Mouse (Mus musculus) lung, embryonic 15.5 days (tissue): ENCODE measurements around the gene Ppm1d. TPM values are rescaled to one million over a fixed set of nuclear protein-coding genes. Genes with fewer than 3 reads are reported as not detected.

Source experiments
- ATAC-seq: fragments of 200-750 bp; cut with Nextera tagmentation; 2 replicates; pipeline ENCODE4 v1.8.0; 2017; ENCODE audit warnings: moderate number of reproducible peaks, borderline replicate concordance; ENCODE audit not compliant: low FRiP score, low TSS enrichment; ENCODE audit errors: extremely low read depth
- H3K27ac ChIP-seq: fragments of 300-500 bp; sonication (generic); 2 replicates; pipeline ENCODE4 v1.5.1; 2015; ENCODE audit warnings: moderate library complexity, mild to moderate bottlenecking, inconsistent platforms
- H3K27me3 ChIP-seq: fragments of 300-500 bp; sonication (generic); 2 replicates; pipeline ENCODE4 v1.6.1; 2015; ENCODE audit warnings: inconsistent platforms
- H3K36me3 ChIP-seq: fragments of 300-500 bp; sonication (generic); 2 replicates; pipeline ENCODE4 v1.6.1; 2015; ENCODE audit warnings: inconsistent platforms
- H3K4me1 ChIP-seq: fragments of 300-500 bp; sonication (generic); 2 replicates; pipeline ENCODE4 v1.6.1; 2015; ENCODE audit warnings: inconsistent platforms
- H3K4me2 ChIP-seq: fragments of 300-500 bp; sonication (generic); 2 replicates; pipeline ENCODE4 v1.6.1; 2015; ENCODE audit warnings: inconsistent platforms, mild to moderate bottlenecking, moderate library complexity
- H3K4me3 ChIP-seq: fragments of 300-500 bp; sonication (generic); 2 replicates; pipeline ENCODE4 v1.5.1; 2015; ENCODE audit warnings: mild to moderate bottlenecking, inconsistent platforms
- H3K9ac ChIP-seq: fragments of 300-500 bp; sonication (generic); 2 replicates; pipeline ENCODE4 v1.6.1; 2015; ENCODE audit warnings: inconsistent platforms
- H3K9me3 ChIP-seq: fragments of 300-500 bp; sonication (generic); 2 replicates; pipeline ENCODE4 v1.6.1; 2016; ENCODE audit warnings: inconsistent platforms
- WGBS: fragments of 180-500 bp; shearing (Covaris S2); methylation state at CpG from one replicate; pipeline ENCODE4 v1.1.7; 2015; 5-methylcytosine and 5-hydroxymethylcytosine counted together
- polyA plus RNA-seq: library from polyadenylated mRNA; unstranded; fragments of >200 nt; fragmentation: Nextera tagmentation; extraction: Ambion mirVana; gene quantifications from 2 replicates; pipeline ENCODE4 v1.2.1, GENCODE M21; 2015

Ppm1d gene
- polyA plus RNA-seq, 1 experiment from 2014 or later, result 19.4 TPM

- no peak overlapping the region for H3K4me3 ChIP-seq
- WGBS, result 39% methylated on average over 7 of the region's 7 CpGs
- ATAC-seq, result peak; percentile 75; the same call in 1 of the 2 replicates
- H3K4me1 ChIP-seq, result peaks cover 19% of the 10 kb centered on the region; the same call in 1 of the 2 replicates
- H3K9ac ChIP-seq, result no peak overlapping the region
- peak overlapping the region; percentile 70 for H3K27ac ChIP-seq
- no peaks in the 10 kb centered on the region for H3K9me3 ChIP-seq
- no peaks in the 10 kb centered on the region for H3K36me3 ChIP-seq
- H3K27me3 ChIP-seq, result no peaks in the 10 kb centered on the region
- H3K4me2 ChIP-seq, result no peak overlapping the region
Measured at GRCm38 (mm10) chr11:85383975-85384821, 73.2 kb downstream of the Ppm1d start.

- WGBS, result 54% methylated on average over 12 of the region's 12 CpGs
- no peaks in the 10 kb centered on the region for H3K36me3 ChIP-seq
- peak overlapping the region; percentile 71 for H3K27ac ChIP-seq
- H3K4me1 ChIP-seq, result peaks cover 14% of the 10 kb centered on the region
- no peaks in the 10 kb centered on the region for H3K27me3 ChIP-seq
- no peak overlapping the region for H3K4me3 ChIP-seq
- H3K9ac ChIP-seq, result no peak overlapping the region
- H3K4me2 ChIP-seq, result no peak overlapping the region
- ATAC-seq, result peak; percentile 60; the same call in 1 of the 2 replicates
- H3K9me3 ChIP-seq, result no peaks in the 10 kb centered on the region
Measured at GRCm38 (mm10) chr11:85392179-85392863, 81.3 kb downstream of the Ppm1d start.

- H3K4me1 ChIP-seq, result peaks cover 14% of the 10 kb centered on the region
- no peak overlapping the region for H3K4me3 ChIP-seq
- ATAC-seq, result no peak
- H3K36me3 ChIP-seq, result no peaks in the 10 kb centered on the region
- H3K27me3 ChIP-seq, result no peaks in the 10 kb centered on the region
- H3K9ac ChIP-seq, result no peak overlapping the region
- H3K27ac ChIP-seq, result peak overlapping the region; percentile 71
- WGBS, result 58% methylated on average over 9 of the region's 9 CpGs
- H3K4me2 ChIP-seq, result no peak overlapping the region
- H3K9me3 ChIP-seq, result no peaks in the 10 kb centered on the region
Measured at GRCm38 (mm10) chr11:85392864-85393220, 81.8 kb downstream of the Ppm1d start.

- ATAC-seq, result peak; percentile 72; the same call in 1 of the 2 replicates
- H3K27me3 ChIP-seq, result no peaks in the 10 kb centered on the region
- no peaks in the 10 kb centered on the region for H3K9me3 ChIP-seq
- H3K27ac ChIP-seq, result peak overlapping the region; percentile 45; the same call in 1 of the 2 replicates
- 0 out of 2 replicates have a peak overlapping the region, but pooled peaks have one; percentile 3 for H3K4me2 ChIP-seq
- peaks cover 14% of the 10 kb centered on the region for H3K4me1 ChIP-seq
- H3K4me3 ChIP-seq, result no peak overlapping the region
- H3K36me3 ChIP-seq, result no peaks in the 10 kb centered on the region
- H3K9ac ChIP-seq, result no peak overlapping the region
- WGBS, result 14% methylated on average over 3 of the region's 3 CpGs
Measured at GRCm38 (mm10) chr11:85393990-85394389, 82.9 kb downstream of the Ppm1d start.

GRCm38 (mm10) chr11:85395361-85395760 is 84.3 kb downstream of the Ppm1d start:
- no peaks in the 10 kb centered on the region for H3K36me3 ChIP-seq
- H3K27me3 ChIP-seq, result no peaks in the 10 kb centered on the region
- no peak overlapping the region for H3K9ac ChIP-seq
- no peak overlapping the region for H3K4me2 ChIP-seq
- 64% methylated on average over 7 of the region's 7 CpGs for WGBS
- ATAC-seq, result no peak
- peak overlapping the region; percentile 13; the same call in 1 of the 2 replicates for H3K27ac ChIP-seq
- no peaks in the 10 kb centered on the region for H3K9me3 ChIP-seq
- H3K4me1 ChIP-seq, result peaks cover 14% of the 10 kb centered on the region
- H3K4me3 ChIP-seq, result no peak overlapping the region

Other genes with a start within 250 kb of the Ppm1d start
- 3.2 and 3.4 TPM in 2 replicates for gene Usp32, start 171.1 kb upstream of the Ppm1d start, polyA plus RNA-seq
- 0.22 TPM in 1 of 2 replicates, not detected in the other for gene 1700125H20Rik, start 140.8 kb upstream of the Ppm1d start, polyA plus RNA-seq
- 41.6 and 43.3 TPM in 2 replicates for gene Appbp2, start 76.1 kb upstream of the Ppm1d start, polyA plus RNA-seq
- 30.8 and 32.5 TPM in 2 replicates for gene Bcas3, start 41.9 kb downstream of the Ppm1d start, polyA plus RNA-seq